Mouse (Mus musculus) intestine, embryonic 15.5 days (tissue): ENCODE measurements around the gene Il9. TPM values are rescaled to one million over a fixed set of nuclear protein-coding genes. Genes with fewer than 3 reads are reported as not detected.

Experiments used
- ATAC-seq: fragments of 200-750 bp; cut with Nextera tagmentation; 2 replicates; pipeline ENCODE4 v1.8.0; 2017; ENCODE audit warnings: moderate TSS enrichment, moderate library complexity
- H3K27ac ChIP-seq: fragments of 300-500 bp; sonication (generic); 2 replicates; pipeline ENCODE4 v1.5.1; 2015; ENCODE audit warnings: mild to moderate bottlenecking, inconsistent platforms
- H3K27me3 ChIP-seq: fragments of 300-500 bp; sonication (generic); replicated peaks from 2 replicates; pipeline ENCODE4 v1.6.1; 2015; ENCODE audit warnings: inconsistent platforms
- H3K36me3 ChIP-seq: fragments of 300-500 bp; sonication (generic); 2 replicates; pipeline ENCODE4 v1.6.1; 2015; ENCODE audit warnings: inconsistent platforms
- H3K4me1 ChIP-seq: fragments of 300-500 bp; sonication (generic); replicated peaks from 2 replicates; pipeline ENCODE4 v1.6.1; 2015; ENCODE audit warnings: inconsistent platforms
- H3K4me2 ChIP-seq: fragments of 300-500 bp; sonication (generic); replicated peaks from 2 replicates; pipeline ENCODE4 v1.6.1; 2015; ENCODE audit warnings: mild to moderate bottlenecking, inconsistent platforms
- H3K4me3 ChIP-seq: fragments of 300-500 bp; sonication (generic); replicated peaks from 2 replicates; pipeline ENCODE4 v1.5.1; 2015; ENCODE audit warnings: inconsistent platforms
- H3K9ac ChIP-seq: fragments of 300-500 bp; sonication (generic); 2 replicates; pipeline ENCODE4 v1.6.1; 2015; ENCODE audit warnings: inconsistent platforms
- H3K9me3 ChIP-seq: fragments of 300-500 bp; sonication (generic); 2 replicates; pipeline ENCODE4 v1.6.1; 2016; ENCODE audit warnings: inconsistent platforms
- WGBS: fragments of 180-500 bp; shearing (Covaris S2); methylation state at CpG from one replicate; pipeline ENCODE4 v1.1.7; 2015; 5-methylcytosine and 5-hydroxymethylcytosine counted together
- polyA plus RNA-seq: library from polyadenylated mRNA; unstranded; fragments of >200 nt; fragmentation: Nextera tagmentation; extraction: Ambion mirVana; gene quantifications from 2 replicates; pipeline ENCODE4 v1.2.1, GENCODE M21; 2015

The Il9 gene
- polyA plus RNA-seq, 1 experiment from 2014 or later, result not detected

DNA sequence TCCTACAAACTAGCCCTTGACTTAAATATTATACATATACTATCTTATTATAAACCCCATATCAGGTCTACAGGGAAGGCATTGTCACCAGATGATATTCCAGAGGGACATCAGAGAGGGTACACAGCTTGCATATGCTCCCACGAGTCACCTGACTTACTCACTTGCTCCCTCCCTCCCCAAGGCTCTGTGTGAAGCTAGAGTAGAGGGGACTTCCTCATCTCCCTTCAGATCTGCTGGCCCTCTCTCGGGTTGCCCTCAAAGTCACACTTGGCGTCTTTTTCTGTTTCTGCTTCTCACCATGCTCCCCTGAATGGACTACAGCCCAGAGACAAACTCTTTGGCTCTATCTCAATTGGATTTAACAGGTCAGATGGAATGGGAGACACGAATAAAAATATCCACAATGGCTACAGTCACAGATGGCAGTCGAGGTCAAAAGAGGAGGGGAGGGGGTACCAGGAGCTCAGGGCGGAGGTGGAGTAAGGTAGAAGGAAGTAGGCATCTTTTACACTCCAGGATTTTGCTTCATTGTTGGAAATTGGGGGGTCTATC, 19.9 kb upstream of the Il9 start:
- no peak overlapping the region for H3K9ac ChIP-seq
- 69% methylated on average over 6 of the region's 6 CpGs for WGBS
- H3K4me1 ChIP-seq, result no peaks in the 10 kb centered on the region
- ATAC-seq, result no peak
- H3K27ac ChIP-seq, result no peak overlapping the region
- no peaks in the 10 kb centered on the region for H3K9me3 ChIP-seq
- no peaks in the 10 kb centered on the region for H3K27me3 ChIP-seq
- H3K4me2 ChIP-seq, result no peak overlapping the region
- H3K4me3 ChIP-seq, result no peak overlapping the region
- H3K36me3 ChIP-seq, result no peaks in the 10 kb centered on the region

DNA sequence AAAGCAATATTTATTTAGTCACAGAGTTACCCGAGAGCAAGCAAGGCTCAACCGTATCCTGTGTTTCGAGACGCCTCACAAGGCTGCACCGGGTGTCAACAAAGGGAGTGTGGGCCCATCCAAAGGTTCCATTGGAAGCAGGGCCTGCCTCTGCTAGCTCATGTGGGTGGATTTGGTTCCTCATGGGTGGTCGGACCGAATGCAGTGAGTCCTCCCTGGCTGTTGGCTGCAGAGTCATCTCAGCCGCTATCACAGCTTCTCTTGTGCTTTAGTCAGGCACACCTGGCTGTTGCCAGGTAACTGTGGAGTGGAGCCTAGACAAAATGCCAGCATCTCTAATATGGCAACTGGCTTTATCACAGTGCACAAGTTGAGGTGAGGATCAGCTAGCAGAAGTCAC, 18.6 kb upstream of the Il9 start:
- ATAC-seq, result no peak

DNA sequence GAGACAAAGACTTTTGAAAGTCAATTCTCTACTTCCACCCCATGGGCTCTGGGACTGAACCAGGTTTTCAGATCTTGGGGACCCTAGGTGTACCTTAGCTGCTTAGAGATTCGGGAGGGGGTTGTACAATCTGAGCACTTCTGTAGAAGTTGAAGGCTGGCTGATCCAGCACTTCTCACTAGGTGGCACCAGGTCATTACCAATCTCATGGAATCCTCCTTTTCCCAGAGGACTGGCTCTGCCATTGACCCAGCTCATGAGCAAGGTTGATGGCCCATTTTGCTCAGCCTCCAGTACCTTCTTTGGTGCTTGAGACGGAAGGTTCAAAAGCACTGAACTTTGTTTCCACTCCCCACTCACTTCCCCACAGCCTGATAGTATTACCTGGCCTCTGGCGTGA, 18.1 kb upstream of the Il9 start:
- Histone ChIP-seq H3K4me2 (no peak overlapping the region), H3K4me3 (no peak overlapping the region), H3K27me3 (no peaks in the 10 kb centered on the region), H3K4me1 (no peaks in the 10 kb centered on the region), H3K9ac (no peak overlapping the region), H3K27ac (no peak overlapping the region), H3K9me3 (no peaks in the 10 kb centered on the region), H3K36me3 (no peaks in the 10 kb centered on the region)
- no peak for ATAC-seq
- WGBS, result 65% methylated on average over 3 of the region's 3 CpGs

More for the DNA sequence above, 18.6 kb upstream of the Il9 start:
- no peak overlapping the region for H3K9ac ChIP-seq
- WGBS, result 79% methylated on average over 8 of the region's 8 CpGs
- no peaks in the 10 kb centered on the region for H3K9me3 ChIP-seq
- H3K27ac ChIP-seq, result no peak overlapping the region
- H3K36me3 ChIP-seq, result no peaks in the 10 kb centered on the region
- H3K4me2 ChIP-seq, result no peak overlapping the region
- no peak overlapping the region for H3K4me3 ChIP-seq
- no peaks in the 10 kb centered on the region for H3K4me1 ChIP-seq
- H3K27me3 ChIP-seq, result no peaks in the 10 kb centered on the region

DNA sequence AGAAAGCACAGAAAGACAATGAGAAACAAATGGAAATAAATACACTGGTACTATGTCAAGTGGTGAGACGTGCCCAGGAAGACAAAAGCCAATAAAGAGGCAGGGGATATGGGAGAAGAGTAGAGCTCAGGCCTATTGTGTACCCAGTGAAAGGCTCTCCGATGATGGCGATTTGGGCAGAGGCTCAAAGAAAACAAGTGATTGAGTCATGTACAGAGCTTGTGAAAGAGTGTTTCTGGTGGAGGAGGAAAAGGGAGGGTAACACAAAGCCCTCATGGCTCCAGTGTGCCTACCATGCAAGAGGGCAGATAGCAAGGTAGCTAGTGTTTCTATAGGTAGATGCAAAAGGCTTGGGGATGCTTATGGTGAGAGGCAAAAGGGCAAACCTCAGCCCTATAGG, 12.4 kb upstream of the Il9 start:
- 74% methylated on average over 3 of the region's 3 CpGs for WGBS
- Histone ChIP-seq H3K9ac (no peak overlapping the region), H3K27ac (no peak overlapping the region)

DNA sequence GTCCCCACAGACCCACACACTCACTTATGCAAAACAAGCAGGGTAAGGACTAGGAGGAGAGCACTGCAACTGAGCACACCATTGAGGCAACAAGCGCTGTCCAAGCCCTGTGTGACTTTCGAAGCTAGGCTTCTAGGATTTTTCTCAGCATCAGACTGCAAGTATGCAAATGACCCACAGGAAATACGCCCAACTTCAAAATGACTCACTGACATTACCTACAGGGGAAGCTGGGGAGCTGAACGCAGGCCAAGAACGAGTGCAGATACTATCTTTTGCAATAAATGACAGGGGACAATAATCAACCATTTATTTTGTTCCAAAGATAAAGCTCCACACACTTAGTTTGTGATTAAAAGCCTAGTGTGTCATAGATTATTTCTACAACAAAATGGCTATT, 6.0 kb upstream of the Il9 start:
- H3K9ac ChIP-seq, result no peak overlapping the region
- no peaks in the 10 kb centered on the region for H3K36me3 ChIP-seq
- no peaks in the 10 kb centered on the region for H3K9me3 ChIP-seq
- WGBS, result 53% methylated on average over 5 of the region's 5 CpGs
- H3K4me1 ChIP-seq, result no peaks in the 10 kb centered on the region
- no peak overlapping the region for H3K4me3 ChIP-seq
- H3K27me3 ChIP-seq, result no peaks in the 10 kb centered on the region
- no peak overlapping the region for H3K27ac ChIP-seq
- H3K4me2 ChIP-seq, result no peak overlapping the region
- no peak for ATAC-seq

More for the DNA sequence above, 12.4 kb upstream of the Il9 start:
- no peaks in the 10 kb centered on the region for H3K27me3 ChIP-seq
- H3K36me3 ChIP-seq, result no peaks in the 10 kb centered on the region
- no peaks in the 10 kb centered on the region for H3K4me1 ChIP-seq
- H3K9me3 ChIP-seq, result no peaks in the 10 kb centered on the region
- H3K4me2 ChIP-seq, result no peak overlapping the region
- no peak overlapping the region for H3K4me3 ChIP-seq
- ATAC-seq, result no peak

DNA sequence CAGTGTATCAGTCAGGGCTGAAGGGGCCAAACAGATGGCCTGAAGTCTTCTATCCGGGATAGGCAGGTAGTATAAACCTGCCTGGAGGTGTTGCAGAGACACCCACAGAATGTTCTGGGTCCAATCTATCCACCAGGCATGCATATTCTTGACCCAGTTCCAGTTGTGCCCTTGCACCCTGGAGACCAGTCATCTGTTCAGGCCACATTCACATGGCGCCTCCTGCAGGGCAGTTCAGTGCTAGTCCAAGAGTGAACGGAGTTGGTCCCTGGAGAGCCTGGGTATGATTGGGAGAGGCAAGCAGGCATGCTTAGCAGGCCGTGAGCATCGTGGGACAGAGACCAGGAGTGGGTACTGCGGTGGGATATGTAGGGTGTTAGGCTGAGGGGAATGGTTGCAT, 4.0 kb downstream of the Il9 start:
- H3K4me2 ChIP-seq, result no peak overlapping the region
- no peaks in the 10 kb centered on the region for H3K36me3 ChIP-seq
- H3K27ac ChIP-seq, result no peak overlapping the region
- no peaks in the 10 kb centered on the region for H3K27me3 ChIP-seq
- no peak for ATAC-seq
- no peak overlapping the region for H3K9ac ChIP-seq
- H3K4me3 ChIP-seq, result no peak overlapping the region
- 88% methylated on average over 6 of the region's 6 CpGs for WGBS
- H3K9me3 ChIP-seq, result no peaks in the 10 kb centered on the region
- no peaks in the 10 kb centered on the region for H3K4me1 ChIP-seq

DNA sequence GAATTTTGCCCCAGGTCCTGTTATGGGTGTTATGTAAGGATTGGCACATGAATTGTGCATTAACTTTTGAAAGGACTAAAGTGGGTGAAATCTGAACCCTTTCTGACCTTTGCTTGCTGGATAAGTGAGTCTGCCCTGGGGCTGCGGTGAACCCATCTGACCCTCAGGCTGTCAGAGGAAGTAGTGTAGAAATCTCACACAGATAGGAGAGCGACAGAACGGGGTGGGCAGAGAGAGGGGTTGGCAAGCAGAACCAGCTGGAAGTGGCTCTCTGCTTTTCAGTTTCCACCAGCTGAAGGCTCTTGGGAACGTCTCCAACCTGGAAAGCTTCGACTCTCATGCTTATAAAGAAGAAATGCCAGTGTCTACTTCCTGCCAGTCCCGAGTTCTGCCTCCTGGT, 4.8 kb downstream of the Il9 start:
- H3K4me1 ChIP-seq, result no peaks in the 10 kb centered on the region
- H3K4me3 ChIP-seq, result no peak overlapping the region
- 39% methylated on average over 6 of the region's 6 CpGs for WGBS
- no peaks in the 10 kb centered on the region for H3K27me3 ChIP-seq
- H3K9ac ChIP-seq, result no peak overlapping the region
- H3K4me2 ChIP-seq, result no peak overlapping the region
- H3K27ac ChIP-seq, result no peak overlapping the region
- H3K36me3 ChIP-seq, result no peaks in the 10 kb centered on the region
- no peak for ATAC-seq
- H3K9me3 ChIP-seq, result no peaks in the 10 kb centered on the region

DNA sequence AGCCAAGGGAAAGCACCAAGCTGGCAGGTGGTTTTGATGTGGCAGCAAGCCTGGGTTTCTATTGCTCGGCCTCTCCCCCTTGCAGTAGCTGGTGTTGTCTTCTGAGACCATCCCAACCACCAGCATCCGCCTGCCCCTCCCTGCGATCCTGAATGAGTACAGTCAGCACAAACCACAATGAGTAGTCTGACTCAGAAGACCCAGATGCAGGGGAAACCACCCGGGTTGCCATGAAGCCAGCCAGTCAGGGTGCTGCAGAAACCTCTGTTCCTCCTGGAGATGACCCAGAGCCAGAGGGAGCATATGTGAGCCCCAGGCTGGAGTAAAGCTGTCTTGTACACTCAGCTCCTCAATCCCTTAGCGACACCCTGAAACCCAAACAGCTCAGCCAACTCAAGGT, 5.3 kb downstream of the Il9 start:
- WGBS, result 69% methylated on average over 5 of the region's 5 CpGs
- no peak for ATAC-seq
- Histone ChIP-seq H3K4me3 (no peak overlapping the region), H3K4me1 (no peaks in the 10 kb centered on the region; the same call in 1 of the 2 replicates), H3K4me2 (no peak overlapping the region), H3K27ac (no peak overlapping the region), H3K27me3 (no peaks in the 10 kb centered on the region), H3K9me3 (no peaks in the 10 kb centered on the region), H3K36me3 (no peaks in the 10 kb centered on the region), H3K9ac (no peak overlapping the region)

DNA sequence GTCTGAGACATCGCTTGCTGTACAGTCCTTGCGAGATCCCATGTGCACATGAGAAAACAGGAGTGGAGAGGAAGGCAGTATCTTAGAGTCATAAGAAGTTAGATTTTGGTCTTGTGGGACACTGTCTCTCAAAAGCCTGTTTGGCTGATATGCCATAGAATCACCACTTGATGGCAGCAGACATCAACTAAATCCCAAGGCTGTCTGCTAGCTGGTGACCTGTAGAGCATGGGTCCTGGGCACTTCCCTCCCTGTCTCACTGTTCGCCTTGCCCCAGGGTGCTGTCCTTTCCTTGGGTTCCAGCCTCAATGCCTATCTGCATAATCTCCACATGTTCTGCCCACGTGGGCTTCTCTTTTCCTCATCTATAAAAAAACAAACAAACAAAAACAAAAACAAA, 6.7 kb downstream of the Il9 start:
- no peaks in the 10 kb centered on the region for H3K9me3 ChIP-seq
- H3K27me3 ChIP-seq, result no peaks in the 10 kb centered on the region
- H3K27ac ChIP-seq, result no peak overlapping the region
- H3K4me1 ChIP-seq, result no peaks in the 10 kb centered on the region; the same call in 1 of the 2 replicates
- no peak overlapping the region for H3K4me2 ChIP-seq
- no peak overlapping the region for H3K9ac ChIP-seq
- WGBS, result 31% methylated on average over 4 of the region's 4 CpGs
- ATAC-seq, result peak; percentile 61
- H3K36me3 ChIP-seq, result no peaks in the 10 kb centered on the region
- H3K4me3 ChIP-seq, result no peak overlapping the region

DNA sequence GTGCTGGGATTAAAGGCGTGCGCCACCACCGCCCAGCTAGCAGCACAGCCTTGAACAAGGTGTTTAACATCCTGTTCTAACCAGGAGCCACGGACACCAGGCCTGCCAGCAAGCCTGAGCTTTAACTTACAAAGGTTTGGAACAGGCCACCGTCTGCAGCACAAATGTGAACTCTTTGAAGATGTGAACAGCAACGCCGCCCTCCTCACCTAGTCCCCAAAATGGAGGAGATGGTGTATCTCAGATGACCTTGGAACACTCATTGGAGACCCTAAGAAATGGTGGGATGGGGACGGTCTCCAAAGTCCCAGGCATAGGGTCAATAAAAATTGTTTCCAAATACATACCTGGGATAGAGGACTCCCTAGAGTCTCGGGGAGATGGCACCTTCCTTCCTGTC, 9.4 kb downstream of the Il9 start:
- H3K36me3 ChIP-seq, result no peaks in the 10 kb centered on the region
- H3K27ac ChIP-seq, result no peak overlapping the region
- no peaks in the 10 kb centered on the region; the same call in 1 of the 2 replicates for H3K4me1 ChIP-seq
- no peak overlapping the region for H3K9ac ChIP-seq
- H3K4me3 ChIP-seq, result no peak overlapping the region
- H3K4me2 ChIP-seq, result no peak overlapping the region
- no peak for ATAC-seq
- WGBS, result 92% methylated on average over 9 of the region's 9 CpGs
- no peaks in the 10 kb centered on the region for H3K27me3 ChIP-seq
- H3K9me3 ChIP-seq, result no peaks in the 10 kb centered on the region

DNA sequence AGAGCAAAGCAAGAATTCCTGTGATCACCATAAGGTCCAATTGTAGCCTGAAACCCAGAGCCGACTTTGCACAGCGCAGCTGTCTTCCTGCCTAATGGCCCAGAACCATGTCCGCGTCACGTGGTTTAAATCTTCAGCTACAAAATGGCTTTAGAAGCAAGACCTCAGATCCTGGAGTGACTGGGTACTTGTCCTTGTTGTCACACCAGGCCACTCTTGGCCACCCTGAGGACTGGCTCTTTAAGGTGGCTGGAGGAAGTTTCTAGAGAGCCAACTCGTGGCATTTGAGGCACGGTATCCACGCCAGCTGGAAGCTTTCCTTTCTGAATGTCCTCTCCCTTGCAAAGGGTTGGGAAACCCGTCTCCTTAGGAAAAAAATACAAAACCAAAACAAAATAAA, 10.1 kb downstream of the Il9 start:
- ATAC-seq, result no peak
- no peak overlapping the region for H3K9ac ChIP-seq
- no peak overlapping the region for H3K4me3 ChIP-seq
- no peaks in the 10 kb centered on the region for H3K36me3 ChIP-seq
- no peak overlapping the region for H3K4me2 ChIP-seq
- H3K4me1 ChIP-seq, result no peaks in the 10 kb centered on the region; the same call in 1 of the 2 replicates
- 64% methylated on average over 9 of the region's 9 CpGs for WGBS
- peak overlapping the region; percentile 32; the same call in 1 of the 2 replicates for H3K27ac ChIP-seq
- no peaks in the 10 kb centered on the region for H3K9me3 ChIP-seq
- no peaks in the 10 kb centered on the region for H3K27me3 ChIP-seq

DNA sequence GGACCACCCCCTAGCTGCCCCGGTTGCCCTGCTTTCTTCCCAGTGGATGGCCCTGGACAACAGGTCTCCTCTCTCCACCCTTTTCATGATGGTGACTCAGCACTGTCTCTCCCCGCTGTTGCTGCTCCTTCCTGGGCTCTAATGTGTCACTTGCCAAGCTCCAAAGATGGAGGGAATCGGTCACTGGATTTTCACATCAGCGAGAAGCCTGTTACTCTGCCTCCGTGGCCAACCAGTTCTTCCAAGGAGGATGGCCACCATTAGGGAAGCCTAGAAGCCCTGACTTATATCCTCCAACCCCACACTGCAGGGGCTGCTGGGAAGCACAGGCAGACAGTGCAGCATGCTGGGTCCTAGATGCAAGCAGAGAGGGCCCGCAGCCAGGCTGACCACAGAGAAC, 10.8 kb downstream of the Il9 start:
- Histone ChIP-seq H3K9ac (no peak overlapping the region), H3K27me3 (no peaks in the 10 kb centered on the region), H3K4me2 (no peak overlapping the region), H3K36me3 (no peaks in the 10 kb centered on the region), H3K9me3 (no peaks in the 10 kb centered on the region), H3K27ac (no peak overlapping the region), H3K4me3 (no peak overlapping the region), H3K4me1 (no peaks in the 10 kb centered on the region; the same call in 1 of the 2 replicates)
- no peak for ATAC-seq
- 88% methylated on average over 6 of the region's 6 CpGs for WGBS

DNA sequence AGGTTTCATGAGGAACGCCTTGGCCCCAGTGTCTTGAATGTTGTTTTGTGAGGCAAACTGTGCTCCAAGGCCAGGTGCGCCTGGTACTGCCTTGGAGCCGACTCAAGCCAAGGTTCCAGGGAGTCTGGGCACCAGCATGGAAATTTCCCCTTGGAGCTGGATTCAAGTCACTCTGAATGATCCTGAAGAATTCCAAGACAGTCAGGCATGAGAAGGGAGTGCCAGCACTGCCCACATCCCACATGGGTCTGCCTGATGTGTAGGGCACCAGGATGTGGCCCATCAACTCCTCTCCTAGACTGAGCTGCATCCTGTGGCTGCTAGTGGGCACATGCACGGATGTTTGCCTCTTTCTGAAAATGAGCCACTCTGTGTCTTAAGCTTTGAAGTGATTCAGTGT, 13.5 kb downstream of the Il9 start:
- H3K9ac ChIP-seq, result no peak overlapping the region
- H3K4me1 ChIP-seq, result no peaks in the 10 kb centered on the region; the same call in 1 of the 2 replicates
- no peak for ATAC-seq
- no peaks in the 10 kb centered on the region for H3K9me3 ChIP-seq
- 90% methylated on average over 4 of the region's 4 CpGs for WGBS
- H3K27ac ChIP-seq, result no peak overlapping the region
- H3K27me3 ChIP-seq, result no peaks in the 10 kb centered on the region
- H3K4me2 ChIP-seq, result no peak overlapping the region
- no peak overlapping the region for H3K4me3 ChIP-seq
- H3K36me3 ChIP-seq, result no peaks in the 10 kb centered on the region
